Mouse (Mus musculus) T-helper 1 cell (primary cell): ENCODE data around the gene Uqcr11.

ENCODE experiments used
- in situ Hi-C: fragments of 300-600 bp; cut with MboI, MseI; formaldehyde crosslinking; loops from one replicate; pipeline ENCODE4 v1.15.1; 2025; ENCODE audit warnings: high pct_unique_total_duplicates

Uqcr11 gene

DNA sequence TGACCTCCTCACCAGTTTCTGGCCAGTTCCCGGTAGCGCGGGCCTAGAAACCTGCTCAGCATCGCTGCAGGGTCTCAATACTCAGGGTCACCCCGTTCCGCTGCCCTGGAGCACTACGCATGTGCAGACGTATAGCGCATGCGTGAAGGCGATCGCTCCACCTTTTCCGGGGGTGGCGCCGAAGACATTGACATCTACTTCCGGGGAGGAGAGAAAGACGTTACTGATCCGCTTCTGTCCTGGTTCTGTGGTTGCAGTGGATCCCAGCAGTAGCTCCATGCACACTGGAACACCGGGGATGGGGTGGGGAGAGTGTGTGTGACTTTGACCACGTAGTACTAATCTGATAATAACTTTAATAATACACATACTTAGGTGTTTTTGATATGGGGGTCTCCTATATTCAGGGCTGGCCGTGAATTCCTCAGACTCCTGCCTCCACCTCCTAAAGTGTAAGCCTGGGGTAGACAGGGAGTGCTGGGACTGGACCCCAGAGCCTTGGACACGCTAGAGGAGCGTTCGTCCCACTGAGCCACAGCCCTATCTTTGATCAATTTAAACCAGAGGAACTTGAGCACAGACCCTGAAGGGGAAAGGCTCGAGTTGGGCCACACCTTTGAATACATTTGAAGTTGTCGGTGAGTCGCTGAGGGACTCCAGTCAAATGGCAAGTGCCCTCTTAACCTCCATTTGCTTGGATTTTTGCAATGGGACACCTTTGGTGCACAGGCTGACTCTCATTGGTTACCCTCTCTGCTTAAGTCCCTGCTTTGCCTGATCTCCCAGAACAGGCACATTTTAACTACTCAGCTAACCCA, at the start of gene Uqcr11:
TSS of gene Uqcr11 (minus strand) at position 147 of the 818 bp plus-strand sequence.
- in situ Hi-C loops, result no loop called here

DNA sequence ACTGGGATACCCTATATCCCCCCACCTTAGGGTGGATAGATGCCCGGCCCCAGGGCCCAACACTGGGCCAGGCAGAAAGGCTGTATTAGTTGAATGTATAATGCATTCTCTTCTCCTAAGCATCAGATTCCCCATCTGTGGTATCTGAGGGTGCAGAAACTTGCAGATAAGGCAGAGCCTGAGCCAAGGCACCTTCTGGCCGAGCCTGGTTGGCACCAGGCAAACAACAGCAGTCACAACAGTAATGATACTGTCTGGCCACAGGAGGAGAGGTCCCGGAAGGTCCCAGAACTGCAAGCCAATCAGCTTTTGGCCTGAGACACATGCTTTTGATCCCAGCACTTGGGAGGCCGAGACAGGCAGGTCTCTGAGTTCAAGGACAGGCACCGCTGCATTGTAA, 49.1 kb upstream of the Uqcr11 start:
- in situ Hi-C loops, result no loop called here

GRCm38 (mm10) chr10:80454781-80455180, 48.2 kb upstream of the Uqcr11 start:
- in situ Hi-C loops, result no loop called here

DNA sequence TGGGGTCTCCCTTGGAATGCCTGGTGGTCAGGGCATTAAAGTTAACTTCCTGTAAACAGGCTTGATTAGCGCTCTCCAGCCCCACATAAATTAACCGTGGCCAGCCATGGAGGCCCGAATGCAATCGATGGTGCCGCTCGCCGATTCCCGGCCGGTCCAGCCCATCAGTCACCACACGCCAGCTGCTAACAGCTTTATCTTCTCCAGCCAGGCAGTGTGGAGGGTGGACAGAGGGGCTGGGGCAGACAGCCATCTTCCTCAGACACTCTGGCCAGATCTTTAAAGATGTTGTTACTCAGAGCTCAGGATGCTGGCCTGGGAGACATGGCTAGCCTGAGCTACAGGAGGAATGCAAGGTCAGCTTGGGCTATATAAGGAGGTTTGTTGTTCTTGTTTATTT, 47.0 kb upstream of the Uqcr11 start:
- in situ Hi-C loops, result no loop called here

DNA sequence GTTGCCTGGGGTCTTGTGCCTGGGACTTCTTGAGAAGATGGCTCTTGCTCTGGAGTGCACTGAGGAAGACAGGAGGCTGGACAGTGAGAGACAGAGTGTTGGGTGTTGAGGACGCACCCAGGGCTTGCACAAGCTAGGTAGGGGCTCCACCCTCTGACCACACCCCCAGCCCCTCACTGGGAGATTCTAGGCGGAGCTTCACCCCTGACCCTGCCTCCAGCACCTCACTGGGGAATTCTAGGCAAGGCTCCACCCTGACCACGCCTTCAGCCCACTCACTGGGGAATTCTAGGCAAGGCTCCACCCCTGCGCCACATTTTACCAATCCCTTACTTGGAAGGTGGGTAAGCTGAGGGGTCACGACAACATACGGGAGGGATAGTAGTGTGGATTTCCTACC, 44.0 kb upstream of the Uqcr11 start:
- in situ Hi-C loops, result no loop called here

GRCm38 (mm10) chr10:80445898-80446601, 39.4 kb upstream of the Uqcr11 start:
- in situ Hi-C loops, result loop anchor here (5.0 kb wide), 2 partner anchors 61 to 106 kb away; no protein-coding TSS in a partner anchor

- in situ Hi-C loops, result loop anchor here (5.0 kb wide), 2 partner anchors 62 to 107 kb away; no protein-coding TSS in a partner anchor
Observed at GRCm38 (mm10) chr10:80445052-80445451, 38.4 kb upstream of the Uqcr11 start.

DNA sequence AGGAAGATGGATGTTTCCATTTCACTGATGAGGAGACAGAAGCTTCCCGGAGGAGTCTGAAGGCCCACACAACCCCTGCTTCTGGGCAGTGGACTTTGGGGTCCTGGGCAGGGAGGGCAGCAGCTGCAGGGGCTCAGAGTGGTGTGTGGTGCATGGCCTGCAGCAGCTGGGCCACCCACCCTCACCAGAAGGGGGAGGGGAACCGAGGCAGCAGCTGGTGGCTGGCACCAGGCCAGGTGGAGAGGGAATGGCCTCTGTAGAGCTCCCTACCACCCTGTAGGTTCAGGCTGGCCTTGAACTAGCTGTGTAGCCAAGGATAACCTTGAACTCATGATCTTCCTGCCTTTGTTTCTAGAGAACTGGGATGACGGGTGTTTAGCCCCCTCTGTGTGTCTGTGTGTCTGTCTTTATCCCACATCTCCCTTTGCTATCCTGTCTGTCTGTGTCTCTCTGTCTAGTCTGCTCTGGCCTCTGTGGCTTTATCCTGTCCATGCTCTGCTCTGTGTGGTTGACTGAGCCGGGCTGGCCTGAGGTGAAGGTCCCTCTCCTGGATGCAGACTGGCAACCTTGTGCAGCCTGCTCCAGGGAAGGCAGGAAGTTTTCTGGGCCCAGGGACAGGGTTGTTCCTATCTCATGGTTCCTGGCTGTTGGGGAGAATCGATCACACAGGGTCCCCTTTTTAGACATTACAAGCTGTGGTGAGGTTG, 37.9 kb upstream of the Uqcr11 start:
- in situ Hi-C loops, result loop anchor here (5.0 kb wide), 2 partner anchors 63 to 108 kb away; no protein-coding TSS in a partner anchor

DNA sequence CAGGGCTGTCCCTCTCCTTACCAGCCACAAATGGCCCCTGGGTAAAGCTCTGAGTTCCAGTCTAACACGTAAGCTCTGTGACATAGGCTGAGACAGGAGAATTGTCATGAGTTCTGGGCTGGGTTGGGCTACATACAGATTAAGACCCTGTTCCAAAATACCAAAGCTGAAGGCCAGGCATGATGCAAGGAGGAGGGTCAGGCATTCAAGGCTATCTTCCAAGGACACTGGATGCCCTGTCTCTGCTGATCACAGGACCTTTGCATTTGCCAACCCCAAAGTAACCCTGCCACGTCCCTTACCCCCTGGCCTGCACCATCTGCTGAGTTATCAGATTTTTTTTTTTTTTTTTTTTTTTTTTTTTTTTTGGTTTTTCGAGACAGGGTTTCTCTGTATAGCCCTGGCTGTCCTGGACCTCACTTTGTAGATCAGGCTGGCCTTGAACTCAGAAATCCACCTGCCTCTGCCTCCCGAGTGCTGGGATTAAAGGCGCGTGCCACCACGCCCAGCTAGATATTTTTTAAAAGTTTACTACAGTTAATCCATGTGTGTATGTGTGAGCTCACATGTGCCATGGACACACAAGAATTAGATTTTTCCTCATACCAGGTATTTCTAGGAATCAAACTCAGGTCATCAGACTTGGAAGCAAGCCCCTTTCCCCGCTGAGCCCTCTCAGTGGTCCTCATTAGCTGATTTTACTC, 37.1 kb upstream of the Uqcr11 start:
- in situ Hi-C loops, result no loop called here

DNA sequence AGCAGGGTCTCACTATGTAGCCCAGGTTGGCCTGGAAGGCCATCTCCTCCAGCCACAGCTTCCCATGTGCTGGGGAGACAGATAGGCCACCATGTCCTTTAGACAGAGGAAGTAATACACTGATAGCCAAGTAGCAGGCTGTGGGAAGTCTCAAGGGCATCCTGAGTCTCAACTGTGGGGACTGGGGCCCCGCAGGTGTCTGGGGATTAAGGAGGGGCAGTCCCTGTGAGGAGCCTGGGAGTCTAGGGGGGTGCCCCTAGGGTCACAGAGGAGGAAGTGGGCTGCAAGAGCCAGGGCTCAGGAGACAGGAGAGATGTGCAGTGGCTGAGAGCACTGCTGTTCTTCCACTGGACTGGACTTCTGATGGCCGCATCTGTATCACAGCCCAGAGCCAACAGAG, 36.4 kb upstream of the Uqcr11 start:
- in situ Hi-C loops, result no loop called here

GRCm38 (mm10) chr10:80441598-80441997, 35.0 kb upstream of the Uqcr11 start:
- in situ Hi-C loops, result no loop called here

- in situ Hi-C loops, result no loop called here
Observed at GRCm38 (mm10) chr10:80440031-80440430, 33.4 kb upstream of the Uqcr11 start.

GRCm38 (mm10) chr10:80437973-80438372, 31.3 kb upstream of the Uqcr11 start:
- in situ Hi-C loops, result no loop called here

GRCm38 (mm10) chr10:80436276-80436675, 29.6 kb upstream of the Uqcr11 start:
- in situ Hi-C loops, result no loop called here

DNA sequence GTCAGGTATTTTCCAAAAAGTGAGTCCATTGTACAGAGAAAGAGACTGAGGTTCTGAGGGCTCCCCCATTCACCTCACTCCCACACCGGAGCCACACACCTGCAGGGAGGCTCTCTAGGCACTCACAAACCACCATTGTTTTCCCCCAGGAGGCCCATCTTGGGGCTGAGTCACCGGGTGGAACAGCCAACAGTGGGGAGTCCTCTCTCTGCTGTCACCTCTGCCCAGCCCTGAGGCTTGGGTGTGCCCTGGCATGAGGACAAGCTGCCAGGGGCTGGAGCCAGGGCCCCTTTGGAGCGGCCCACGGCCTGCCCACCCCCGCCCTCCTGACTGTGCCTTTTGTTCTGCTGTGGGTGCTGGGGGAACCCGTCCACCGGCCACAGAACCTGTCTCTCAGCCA, 29.1 kb upstream of the Uqcr11 start:
- in situ Hi-C loops, result no loop called here

GRCm38 (mm10) chr10:80434823-80435222, 28.2 kb upstream of the Uqcr11 start:
- in situ Hi-C loops, result no loop called here

DNA sequence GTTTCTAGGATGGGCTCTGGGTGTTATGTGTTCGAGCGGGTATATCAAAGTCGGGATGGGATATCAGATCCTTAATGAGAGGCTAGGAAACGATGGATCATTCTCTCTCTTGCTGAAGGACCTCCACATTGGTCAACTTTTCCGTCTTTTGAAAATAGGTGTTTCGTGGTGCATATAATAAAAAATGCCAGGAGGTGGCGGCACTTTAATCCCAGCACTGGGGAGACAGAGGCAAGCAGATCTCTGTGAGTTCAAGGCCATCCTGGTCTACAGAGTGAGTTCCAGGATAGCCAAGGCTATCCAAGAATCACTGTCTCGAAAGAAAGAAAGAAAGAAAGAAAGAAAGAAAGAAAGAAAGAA, 27.6 kb upstream of the Uqcr11 start:
- in situ Hi-C loops, result no loop called here

DNA sequence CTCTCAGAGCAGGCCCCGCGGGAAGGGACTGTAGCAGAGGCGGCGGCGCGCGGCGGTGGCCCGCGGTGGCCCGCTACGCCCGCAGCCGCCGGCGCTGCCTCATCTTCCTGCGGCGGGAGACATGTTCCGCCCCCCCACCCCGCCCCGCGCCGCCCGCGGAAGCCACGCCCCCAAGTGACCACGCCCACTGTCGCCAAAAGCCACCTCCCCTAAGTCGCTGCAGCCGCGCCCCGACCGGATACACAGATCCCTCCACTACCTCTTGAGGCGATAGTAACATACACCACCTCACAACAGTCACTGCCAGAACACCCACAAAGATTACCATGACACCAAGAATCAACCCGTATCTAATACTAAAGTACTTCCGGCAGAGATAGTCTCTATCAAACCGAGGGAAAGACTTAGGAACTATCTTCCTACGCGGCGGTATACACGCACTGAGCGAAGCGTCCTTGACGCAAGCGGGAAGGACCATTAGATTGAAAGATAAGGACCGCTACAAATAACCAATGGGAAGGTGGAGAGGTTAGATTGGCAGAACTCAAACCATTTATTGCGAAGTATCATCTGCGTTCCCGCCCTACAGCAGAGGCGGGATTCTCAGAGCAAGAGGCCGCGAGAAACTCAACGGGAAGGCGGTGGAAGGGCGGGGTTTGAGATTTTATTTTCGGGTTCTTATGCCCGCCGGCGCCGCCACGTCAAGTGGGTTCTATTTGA, 27.0 kb upstream of the Uqcr11 start, which contains the start of gene Tcf3:
TSS of gene Tcf3 (minus strand) at position 135 of the 720 bp plus-strand sequence.
- in situ Hi-C loops, result no loop called here

DNA sequence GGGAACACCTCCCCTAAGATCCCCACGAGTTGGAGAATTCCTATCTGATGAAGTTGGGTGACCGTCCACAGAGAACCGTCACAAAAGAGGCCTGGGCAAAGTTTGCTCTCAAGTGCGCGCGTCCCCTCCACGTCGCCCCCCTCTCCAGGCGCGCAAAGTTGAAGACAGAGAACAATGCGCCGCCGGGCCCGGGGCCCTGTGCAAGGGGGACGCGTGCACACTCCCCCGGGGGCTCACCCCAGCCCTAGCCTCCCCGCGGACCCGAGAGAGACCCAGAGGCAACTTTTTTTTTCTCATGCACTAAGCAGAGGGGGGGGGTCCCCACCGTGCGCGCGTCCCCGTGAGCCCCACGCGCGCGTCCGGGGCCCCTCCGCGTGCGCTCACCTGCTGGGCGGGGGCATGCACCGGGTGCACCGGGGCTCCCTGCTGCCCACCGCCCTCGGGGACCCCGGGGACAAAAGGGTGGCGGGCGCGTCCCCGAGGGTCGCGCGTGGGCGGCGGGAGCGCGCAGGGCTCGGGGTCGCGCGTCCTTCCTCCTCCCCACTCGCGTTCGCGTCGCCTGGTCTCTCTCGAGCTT, 26.4 kb upstream of the Uqcr11 start:
- in situ Hi-C loops, result no loop called here

DNA sequence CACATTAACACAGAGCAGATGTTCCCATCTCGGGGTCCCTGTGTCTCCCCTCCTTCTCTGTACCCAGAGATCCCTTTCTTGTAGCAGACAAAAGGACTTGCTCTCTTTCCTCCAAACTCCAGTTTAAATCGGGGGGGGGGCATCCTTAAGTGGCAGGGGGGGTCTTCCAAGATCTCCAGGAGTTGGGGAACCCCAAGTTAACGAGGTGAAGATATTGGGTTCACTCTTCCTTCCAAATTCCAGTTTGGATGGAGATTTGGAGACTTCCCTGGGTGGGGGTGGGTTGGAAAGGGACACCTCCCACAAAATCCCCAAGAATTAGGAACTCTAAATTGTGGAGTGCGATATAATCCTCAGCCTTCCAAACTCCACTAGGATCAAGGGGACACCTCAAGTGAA, 25.8 kb upstream of the Uqcr11 start:
- in situ Hi-C loops, result no loop called here
